Mouse (Mus musculus): Measurements from ENCODE around the gene Ptpn4.

Ptpn4 gene

DNA sequence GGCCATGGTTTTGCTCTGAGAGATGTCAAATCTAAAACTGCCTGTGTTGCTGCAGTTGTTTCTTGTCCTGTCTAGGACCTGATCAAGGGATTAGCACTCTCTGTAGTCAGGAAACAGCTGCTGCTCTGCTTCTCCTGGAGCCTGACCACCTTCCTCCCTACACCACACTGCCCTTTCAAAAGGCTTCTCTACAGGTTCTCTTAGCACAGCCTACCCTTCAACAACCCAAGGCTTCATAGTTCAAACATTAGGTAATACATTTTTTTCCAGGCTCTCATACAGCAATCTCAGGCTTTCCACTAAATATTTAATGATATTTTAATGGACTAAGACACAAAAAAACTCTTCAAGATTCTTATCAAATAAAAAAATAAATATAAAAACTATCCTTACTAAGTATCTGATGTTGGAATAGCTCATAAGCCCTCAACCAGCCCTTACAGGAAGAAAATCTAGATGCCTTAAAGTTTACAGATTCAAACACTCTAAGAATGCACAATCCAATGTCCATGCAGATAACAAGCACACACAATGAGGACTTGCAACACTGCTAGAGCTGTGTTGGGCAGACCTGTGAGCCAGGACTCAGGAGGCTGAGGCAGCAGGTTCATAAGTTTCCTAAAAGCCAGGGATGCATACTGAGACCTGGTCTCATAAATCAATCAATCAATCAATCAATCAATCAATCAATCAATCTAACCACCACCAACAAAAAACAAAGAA lies 196.2 kb downstream of the Ptpn4 start:
- DNase-seq (ENCODE audit: low spot score in 2 of 2) = no peak

DNA sequence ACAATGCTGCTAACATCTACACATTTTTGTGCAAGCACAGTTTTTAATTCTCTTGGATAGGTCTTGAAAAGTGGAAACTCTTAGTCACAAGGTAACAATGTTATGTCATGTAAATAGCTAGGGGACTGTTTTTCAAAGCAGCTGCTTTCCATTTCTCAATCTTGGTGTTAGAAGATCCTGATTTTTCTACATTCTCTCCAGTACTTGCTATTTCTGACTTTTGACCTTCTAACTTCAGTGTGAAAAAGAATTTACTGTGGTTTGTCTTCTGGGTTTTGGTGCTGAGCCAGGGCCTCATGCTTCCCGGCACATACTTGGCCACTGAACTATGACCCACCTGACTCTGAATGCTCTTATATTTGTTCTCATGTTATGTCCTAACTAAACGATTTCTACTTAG lies 197.4 kb downstream of the Ptpn4 start:
- no peak for DNase-seq (ENCODE audit: low spot score in 2 of 2)

DNA sequence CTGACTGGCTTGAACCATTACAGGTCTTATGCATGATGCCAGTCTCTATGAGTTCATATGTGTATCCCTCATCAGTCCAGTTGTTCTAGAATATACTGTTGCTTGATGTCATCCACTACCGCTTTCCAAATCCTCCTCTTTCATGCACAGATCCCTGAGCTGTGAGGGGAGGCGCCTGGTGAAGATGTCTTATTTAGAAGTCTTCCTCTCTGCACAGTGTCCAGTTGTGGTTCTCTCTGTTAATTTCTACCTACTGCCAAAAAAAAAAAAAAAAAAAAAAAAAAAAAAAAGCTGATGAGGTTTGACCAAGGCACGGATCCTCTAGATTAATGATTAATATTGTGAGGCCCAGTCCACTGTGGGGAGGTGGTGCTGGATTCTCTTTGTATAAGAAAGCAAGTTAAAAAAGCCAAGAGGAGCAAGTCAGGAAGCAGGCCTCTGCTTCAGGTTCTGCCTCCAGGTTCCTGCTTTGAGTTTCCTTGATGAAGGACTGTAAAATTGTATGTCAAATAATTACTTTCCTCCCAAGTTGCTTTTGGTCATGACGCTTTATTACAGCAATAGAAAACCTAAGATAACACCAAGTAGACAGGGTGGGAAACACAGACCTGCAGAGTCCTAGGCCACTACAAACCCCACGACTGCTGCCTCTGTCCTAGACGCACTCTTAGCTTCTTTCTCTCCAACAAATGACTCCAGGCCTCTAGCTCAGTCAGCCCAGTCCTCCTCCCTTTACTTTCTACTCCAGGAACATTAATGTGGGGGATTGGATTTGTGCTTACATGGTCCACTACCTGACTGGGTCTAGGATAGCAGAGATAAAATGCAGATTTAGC lies 200.0 kb downstream of the Ptpn4 start:
- no peak for DNase-seq (ENCODE audit: low spot score in 2 of 2)

DNA sequence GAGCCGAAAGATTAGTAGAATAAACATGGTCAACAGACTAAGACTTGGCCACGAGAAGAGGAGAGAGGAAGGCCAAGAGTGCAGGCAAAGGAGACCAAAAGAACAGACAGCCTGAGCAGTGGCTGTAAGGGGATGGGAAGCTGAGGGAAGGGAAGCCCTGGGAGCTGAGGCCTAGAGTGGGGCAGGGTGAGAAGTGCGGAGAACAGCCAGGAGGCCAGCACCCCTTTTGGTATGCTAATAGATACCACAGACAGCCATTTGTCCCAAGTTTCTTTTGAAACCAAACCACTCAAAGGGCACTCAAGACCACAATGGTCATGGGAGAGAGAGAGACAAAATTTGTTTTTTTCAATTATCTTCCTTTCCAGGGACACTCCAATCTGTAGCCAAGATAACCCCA lies 202.7 kb downstream of the Ptpn4 start:
- no peak for DNase-seq (ENCODE audit: low spot score in 2 of 2)

- no peak for DNase-seq (ENCODE audit: low spot score in 2 of 2)
Observed at GRCm38 (mm10) chr1:119630428-119630827, 207.0 kb downstream of the Ptpn4 start.

GRCm38 (mm10) chr1:119626837-119627236 lies 210.6 kb downstream of the Ptpn4 start:
- DNase-seq (ENCODE audit: low spot score in 2 of 2) = no peak

DNA sequence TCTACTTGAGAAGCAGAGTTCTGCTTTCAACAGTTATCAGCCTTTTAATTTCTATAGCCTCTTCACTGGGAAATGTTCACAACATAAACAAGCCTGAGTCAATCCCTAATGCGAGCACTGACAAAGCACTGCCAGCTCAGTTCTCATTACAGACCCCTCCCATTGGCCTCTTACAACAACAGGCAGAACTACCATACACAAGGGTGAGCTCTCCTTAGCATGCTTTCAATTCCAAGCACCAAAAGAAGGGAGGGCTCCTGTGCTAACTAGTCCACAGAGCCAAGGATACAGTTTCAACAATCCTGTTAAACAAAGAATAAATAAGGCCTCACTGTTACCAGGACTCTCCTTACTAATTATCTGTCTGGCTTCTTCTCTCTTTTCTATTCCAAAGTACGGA lies 213.0 kb downstream of the Ptpn4 start:
- DNase-seq (ENCODE audit: low spot score in 2 of 2) = no peak

DNA sequence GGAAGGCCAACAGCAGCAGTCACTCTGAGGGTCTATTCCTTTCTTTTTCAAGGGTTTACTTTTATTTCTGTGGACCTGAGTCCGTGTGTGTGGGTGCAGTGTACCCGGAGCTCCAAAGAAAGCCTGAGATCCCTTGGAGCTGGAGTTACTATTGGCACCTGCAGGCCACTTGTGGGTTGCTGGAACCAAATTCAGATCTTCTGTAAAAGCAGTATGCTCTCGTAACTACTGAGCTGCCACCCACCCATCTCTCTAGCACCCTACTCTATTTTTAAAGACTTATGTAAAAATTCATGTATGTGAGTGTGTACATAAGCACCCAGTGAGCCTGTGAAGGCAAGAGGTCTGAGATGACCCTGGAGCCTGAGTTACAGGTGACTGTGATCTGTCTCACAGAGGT lies 232.0 kb downstream of the Ptpn4 start:
- DNase-seq (ENCODE audit: low spot score in 2 of 2) = no peak

Measured in urinary bladder, postnatal 36 days (tissue).